Comparison of ENCODE assay signal across 16 mouse cellular contexts in genomic region chr11:22218222-22218621, GRCm38 (mm10).
"Had no signal": no experiment of that assay in that cellular context is flagged by ENCODE, and none has a peak within 500 bp of the region (broad histone marks: within the 10 kb centered on the region; RNA-seq: fewer than 3 reads in every experiment).

No protein-coding gene starts in this region.

- DNase-seq: liver, embryonic 13.5 days; liver, postnatal 0 days; lung, adult 2 months; lung, postnatal 14 days; lung, postnatal 36 days; retina, postnatal 1 day; right cerebral cortex, adult 18-20 months; right cerebral cortex, postnatal 25 days; right cerebral cortex, postnatal 4 days; spleen, adult 18-20 months; thymus, adult 18-20 months; thymus, postnatal 25 days; thymus, postnatal 4 days had no signal

- ATAC-seq: liver, postnatal 0 days; lung, postnatal 0 days; midbrain, embryonic 13.5 days; midbrain, embryonic 15.5 days had no signal
